Mouse (Mus musculus) megakaryocyte, embryonic 14.5 days (primary cell): ENCODE data around the gene Dhrs7c.

Experiments
- FLI1 ChIP-seq: IDR thresholded peaks from 2 replicates; pipeline ENCODE4 v1.6.1; 2012; ENCODE audit warnings: low read length, inconsistent platforms, mixed read lengths
- GATA1 ChIP-seq: IDR thresholded peaks from 3 replicates; pipeline ENCODE4 v1.6.1; 2012; ENCODE audit warnings: mixed read lengths, low read length, inconsistent platforms, borderline replicate concordance

DNA sequence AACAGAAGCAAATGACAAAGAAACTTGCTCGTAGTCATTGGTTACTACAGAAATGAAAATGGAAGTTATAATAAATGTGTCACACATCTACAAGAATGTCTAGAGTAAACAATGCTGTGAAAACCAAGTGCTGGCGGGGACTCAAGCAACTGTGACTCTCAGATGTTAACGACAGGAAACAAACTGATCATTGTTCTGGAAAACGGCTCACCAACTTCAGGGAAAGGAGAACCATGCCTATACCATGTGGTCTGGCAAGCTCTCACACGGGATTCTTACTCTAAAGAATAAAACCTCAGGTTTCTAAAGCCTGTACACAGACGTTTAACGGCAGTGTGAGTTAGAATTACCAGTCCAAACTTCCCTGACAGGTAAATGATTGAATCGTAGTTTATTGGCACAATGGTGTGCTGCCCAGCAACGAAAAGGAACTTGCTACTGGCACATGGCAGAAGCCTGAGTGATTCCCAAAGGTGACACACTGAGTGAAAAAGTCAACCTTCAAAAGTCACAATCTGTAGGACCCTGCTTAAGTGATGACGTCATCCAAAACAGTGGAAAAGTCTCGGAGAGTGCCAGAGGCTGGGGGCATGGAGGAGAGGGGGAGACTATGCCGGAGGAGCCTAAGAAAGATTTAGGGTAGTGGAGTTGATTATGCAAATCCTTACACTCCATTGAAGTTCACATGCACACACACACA lies 30.5 kb downstream of the Dhrs7c start:
- TF ChIP-seq GATA1 (no peak), FLI1 (no peak)
